Mouse (Mus musculus) embryonic fibroblast, embryonic 13.5 days (primary cell): ENCODE data around the gene Nap1l1.

ENCODE experiments used
- CTCF ChIP-seq: IDR thresholded peaks from 2 replicates; pipeline ENCODE4 v1.5.1; 2011; ENCODE audit warnings: mild to moderate bottlenecking, control low read depth, low read length, moderate library complexity, borderline replicate concordance; ENCODE audit not compliant: insufficient read depth
- POLR2A ChIP-seq: IDR thresholded peaks from 2 replicates; pipeline ENCODE4 v1.6.1; 2011; ENCODE audit warnings: low read depth, mild to moderate bottlenecking, control low read depth, low read length, moderate library complexity

DNA sequence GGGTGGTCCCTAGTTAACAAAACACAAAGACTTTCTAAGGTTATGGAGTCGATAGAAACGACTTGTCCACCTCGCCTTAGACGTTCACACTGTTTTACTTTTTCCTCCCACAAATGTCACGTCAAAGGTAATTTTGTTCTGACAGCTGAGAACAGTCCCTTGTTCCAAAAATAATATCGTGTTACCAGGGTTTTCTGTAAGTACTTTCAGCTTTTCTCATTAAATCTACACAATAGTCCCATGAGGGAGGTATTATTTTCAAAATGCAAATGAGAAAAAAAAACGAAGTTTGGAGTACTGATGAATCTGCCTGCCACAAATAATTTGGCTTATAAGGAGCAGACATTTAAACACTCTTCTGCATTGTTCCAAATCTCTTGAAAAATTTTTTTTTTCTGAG lies 14.9 kb upstream of the Nap1l1 start:
- no peak for TF ChIP-seq CTCF
- TF ChIP-seq POLR2A: no peak
